Mouse (Mus musculus) subcutaneous adipose tissue, adult 2 months (tissue): ENCODE data around the gene Rabggta. TPM values are rescaled to one million over a fixed set of nuclear protein-coding genes. Genes with fewer than 3 reads are reported as not detected.

ENCODE experiments used
- polyA plus RNA-seq: library from polyadenylated mRNA; depleted of rRNA; stranded (reverse); fragments of >200 nt; gene quantifications from 2 replicates; pipeline ENCODE4 v1.2.3, GENCODE M21; 2012; ENCODE audit warnings: low replicate concordance; rRNA removed

Gene Rabggta
- 34.6 and 47.9 TPM in 2 replicates for polyA plus RNA-seq

GRCm38 (mm10) chr14:55721700-55722437 lies at the start of gene Rabggta:
Gene Rabggta, minus strand, starts transcription at chr14:55722263.

GRCm38 (mm10) chr14:55765696-55766095 lies 43.6 kb upstream of the Rabggta start, which contains the start of gene Ltb4r1:
Gene Ltb4r1, plus strand, starts transcription at chr14:55765962.

GRCm38 (mm10) chr14:55761163-55761562 lies 39.1 kb upstream of the Rabggta start, which contains the start of gene Ltb4r2:
Gene Ltb4r2, plus strand, starts transcription at chr14:55761428.

GRCm38 (mm10) chr14:55758363-55758784 lies 36.3 kb upstream of the Rabggta start, which contains the start of gene Cideb:
Gene Cideb, minus strand, starts transcription at chr14:55758458.

GRCm38 (mm10) chr14:55745180-55745860 lies 23.3 kb upstream of the Rabggta start, which contains the start of the genes Dhrs1 and Nop9:
Gene Dhrs1, minus strand, starts transcription at chr14:55745690.
Gene Nop9, plus strand, starts transcription at chr14:55745693.

GRCm38 (mm10) chr14:55713729-55714122 lies 8.3 kb downstream of the Rabggta start, which contains the start of gene Tgm1:
Gene Tgm1, minus strand, starts transcription at chr14:55713926.

GRCm38 (mm10) chr14:55681160-55682117 lies 40.6 kb downstream of the Rabggta start, which contains the start of gene Tinf2:
Gene Tinf2, minus strand, starts transcription at chr14:55681820.

GRCm38 (mm10) chr14:55671833-55672740 lies 50.0 kb downstream of the Rabggta start, which contains the start of the genes Gmpr2 and Nedd8:
Gene Gmpr2, plus strand, starts transcription at chr14:55671941.
Gene Nedd8, minus strand, starts transcription at chr14:55672124.

Other genes starting within 250 kb of the Rabggta start
- 57.4 and 80.1 TPM in 2 replicates for gene Dhrs4, start 243.5 kb downstream of the Rabggta start, polyA plus RNA-seq
- 2.1 and 9.4 TPM in 2 replicates for gene Carmil3, start 231.6 kb downstream of the Rabggta start, polyA plus RNA-seq
- 0.08 and 0.19 TPM in 2 replicates for gene Cpne6, start 211.8 kb downstream of the Rabggta start, polyA plus RNA-seq
- gene Nrl, start 197.3 kb downstream of the Rabggta start, polyA plus RNA-seq, result not detected in 2 replicates
- 44.1 and 72.2 TPM in 2 replicates for gene Pck2, start 182.0 kb downstream of the Rabggta start, polyA plus RNA-seq
- 79.4 and 81.9 TPM in 2 replicates for gene Dcaf11, start 162.3 kb downstream of the Rabggta start, polyA plus RNA-seq
- 2.9 and 3.1 TPM in 2 replicates for gene A730061H03Rik, start 161.9 kb downstream of the Rabggta start, polyA plus RNA-seq
- 0.68 and 2.5 TPM in 2 replicates for gene Fitm1, start 146.6 kb downstream of the Rabggta start, polyA plus RNA-seq
- gene Psme1, start 144.1 kb downstream of the Rabggta start, polyA plus RNA-seq, result 111 and 123 TPM in 2 replicates
- gene Emc9, start 137.0 kb downstream of the Rabggta start, polyA plus RNA-seq, result 34.6 and 113 TPM in 2 replicates
- gene Psme2, start 131.2 kb downstream of the Rabggta start, polyA plus RNA-seq, result 133 and 138 TPM in 2 replicates
- 27.9 and 42.1 TPM in 2 replicates for gene Rnf31, start 130.6 kb downstream of the Rabggta start, polyA plus RNA-seq
- gene Irf9, start 118.7 kb downstream of the Rabggta start, polyA plus RNA-seq, result 39.3 and 81.5 TPM in 2 replicates
- gene Rec8, start 104.2 kb downstream of the Rabggta start, polyA plus RNA-seq, result 0.10 and 23.9 TPM in 2 replicates
- 115 and 240 TPM in 2 replicates for gene Ipo4, start 86.3 kb downstream of the Rabggta start, polyA plus RNA-seq
- 1.3 and 8.1 TPM in 2 replicates for gene Gm49378, start 84.4 kb downstream of the Rabggta start, polyA plus RNA-seq
- 73.5 and 94.8 TPM in 2 replicates for gene Tm9sf1, start 78.5 kb downstream of the Rabggta start, polyA plus RNA-seq
- 0.77 and 1.5 TPM in 2 replicates for gene Tssk4, start 72.1 kb downstream of the Rabggta start, polyA plus RNA-seq
- 31.3 and 35.2 TPM in 2 replicates for gene Mdp1, start 61.8 kb downstream of the Rabggta start, polyA plus RNA-seq
- gene Gmpr2, start 50.3 kb downstream of the Rabggta start, polyA plus RNA-seq, result 28.6 and 31.3 TPM in 2 replicates
- 292 and 416 TPM in 2 replicates for gene Nedd8, start 50.1 kb downstream of the Rabggta start, polyA plus RNA-seq
- 12.3 and 17.1 TPM in 2 replicates for gene Tinf2, start 40.4 kb downstream of the Rabggta start, polyA plus RNA-seq
- gene Tgm1, start 8.3 kb downstream of the Rabggta start, polyA plus RNA-seq, result 0.60 and 2.2 TPM in 2 replicates
- 95.6 and 110 TPM in 2 replicates for gene Dhrs1, start 23.4 kb upstream of the Rabggta start, polyA plus RNA-seq
- gene Nop9, start 23.4 kb upstream of the Rabggta start, polyA plus RNA-seq, result 14.6 and 30.0 TPM in 2 replicates
- 2.5 and 4.1 TPM in 2 replicates for gene Cideb, start 36.2 kb upstream of the Rabggta start, polyA plus RNA-seq
- 0.06 and 0.14 TPM in 2 replicates for gene Ltb4r2, start 39.2 kb upstream of the Rabggta start, polyA plus RNA-seq
- 2.3 and 4.5 TPM in 2 replicates for gene Ltb4r1, start 43.7 kb upstream of the Rabggta start, polyA plus RNA-seq
- 29.4 and 44.4 TPM in 2 replicates for gene Adcy4, start 61.8 kb upstream of the Rabggta start, polyA plus RNA-seq
- 14.6 and 21.8 TPM in 2 replicates for gene Ripk3, start 66.6 kb upstream of the Rabggta start, polyA plus RNA-seq
- 17.6 and 94.3 TPM in 2 replicates for gene Nfatc4, start 100.9 kb upstream of the Rabggta start, polyA plus RNA-seq
- gene Nynrin, start 131.7 kb upstream of the Rabggta start, polyA plus RNA-seq, result 5.7 and 24.4 TPM in 2 replicates
- gene Cbln3, start 162.1 kb upstream of the Rabggta start, polyA plus RNA-seq, result 0.13 and 0.48 TPM in 2 replicates
- 17.0 and 28.5 TPM in 2 replicates for gene Khnyn, start 162.7 kb upstream of the Rabggta start, polyA plus RNA-seq
- 66.2 and 69.6 TPM in 2 replicates for gene Sdr39u1, start 178.0 kb upstream of the Rabggta start, polyA plus RNA-seq
- gene Cma1, start 222.4 kb upstream of the Rabggta start, polyA plus RNA-seq, result 2.2 and 10.2 TPM in 2 replicates
- gene Cma2, start 228.7 kb upstream of the Rabggta start, polyA plus RNA-seq, result not detected in 2 replicates